Mouse (Mus musculus) midbrain, embryonic 13.5 days (tissue): Measurements from ENCODE around the gene Cxxc4. TPM values are rescaled to one million over a fixed set of nuclear protein-coding genes. Genes with fewer than 3 reads are reported as not detected.
A peak's percentile ranks its signal among the peaks of the same experiment; 100 is the strongest.

Experiments
- ATAC-seq: fragments of 200-750 bp; cut with Nextera tagmentation; 2 replicates; pipeline ENCODE4 v1.8.0; 2017; ENCODE audit warnings: mild to moderate bottlenecking, moderate TSS enrichment, moderate library complexity
- H3K27ac ChIP-seq: fragments of 300-500 bp; sonication (generic); 2 replicates; pipeline ENCODE4 v1.5.1; 2015; ENCODE audit warnings: inconsistent platforms, mild to moderate bottlenecking, moderate library complexity
- H3K27me3 ChIP-seq: fragments of 300-500 bp; sonication (generic); 2 replicates; pipeline ENCODE4 v1.6.1; 2015; ENCODE audit warnings: mild to moderate bottlenecking, inconsistent platforms
- H3K36me3 ChIP-seq: fragments of 300-500 bp; sonication (generic); 2 replicates; pipeline ENCODE4 v1.6.1; 2015; ENCODE audit warnings: mild to moderate bottlenecking, inconsistent platforms
- H3K4me1 ChIP-seq: fragments of 300-500 bp; sonication (generic); replicated peaks from 2 replicates; pipeline ENCODE4 v1.6.1; 2015; ENCODE audit warnings: inconsistent platforms
- H3K4me2 ChIP-seq: fragments of 300-500 bp; sonication (generic); replicated peaks from 2 replicates; pipeline ENCODE4 v1.6.1; 2015; ENCODE audit warnings: moderate library complexity, mild to moderate bottlenecking, inconsistent platforms
- H3K4me3 ChIP-seq: fragments of 300-500 bp; sonication (generic); replicated peaks from 2 replicates; pipeline ENCODE4 v1.5.1; 2015; ENCODE audit warnings: mild to moderate bottlenecking, inconsistent platforms
- H3K9ac ChIP-seq: fragments of 300-500 bp; sonication (generic); replicated peaks from 2 replicates; pipeline ENCODE4 v1.6.1; 2015; ENCODE audit warnings: mild to moderate bottlenecking, inconsistent platforms
- H3K9me3 ChIP-seq: fragments of 300-500 bp; sonication (generic); 2 replicates; pipeline ENCODE4 v1.6.1; 2016; ENCODE audit warnings: mild to moderate bottlenecking, inconsistent platforms
- WGBS: fragments of 180-500 bp; shearing (Covaris S2); methylation state at CpG from one replicate; pipeline ENCODE4 v1.1.7; 2015; 5-methylcytosine and 5-hydroxymethylcytosine counted together
- microRNA counts: library from miRNA; unstranded; fragments of <30 nt; microRNA quantifications from one replicate; lab custom pipeline; 2016
- microRNA-seq: library from miRNA; unstranded; fragments of <30 nt; microRNA quantifications from one replicate; pipeline ENCODE4, GENCODE M21; 2016
- polyA plus RNA-seq: library from polyadenylated mRNA; unstranded; fragments of >200 nt; fragmentation: Nextera tagmentation; extraction: Ambion mirVana; gene quantifications from 2 replicates; pipeline ENCODE4 v1.2.1, GENCODE M21; 2015

Cxxc4 gene
- polyA plus RNA-seq, 1 experiment from 2014 or later: 43.4 TPM

GRCm38 (mm10) chr3:134259300-134259699 lies 23.0 kb downstream of the Cxxc4 start:
- Histone ChIP-seq H3K9ac (no peak overlapping the region), H3K4me1 (peaks cover 16% of the 10 kb centered on the region), H3K4me2 (no peak overlapping the region), H3K4me3 (no peak overlapping the region), H3K36me3 (no peaks in the 10 kb centered on the region; the same call in 1 of the 2 replicates), H3K27me3 (no peaks in the 10 kb centered on the region), H3K9me3 (no peaks in the 10 kb centered on the region), H3K27ac (0 out of 2 replicates have a peak overlapping the region, but pooled peaks have one; percentile 12)
- peak; percentile 83 for ATAC-seq
- WGBS: 25% methylated on average over 3 of the region's 3 CpGs

- H3K9ac ChIP-seq: no peak overlapping the region
- no peak overlapping the region for H3K4me2 ChIP-seq
- H3K27ac ChIP-seq: no peak overlapping the region
- H3K27me3 ChIP-seq: no peaks in the 10 kb centered on the region
- no peak for ATAC-seq
- H3K4me3 ChIP-seq: no peak overlapping the region
- no peaks in the 10 kb centered on the region for H3K36me3 ChIP-seq
- H3K9me3 ChIP-seq: no peaks in the 10 kb centered on the region
- H3K4me1 ChIP-seq: peaks cover 20% of the 10 kb centered on the region
These were observed 43.4 kb downstream of the Cxxc4 start for GRCm38 (mm10) chr3:134279655-134280054.

- Histone ChIP-seq H3K4me1 (peaks cover 20% of the 10 kb centered on the region), H3K4me2 (peak overlapping the region; percentile 49), H3K4me3 (peak overlapping the region; percentile 20), H3K9ac (0 out of 2 replicates have a peak overlapping the region, but pooled peaks have one; percentile 19), H3K9me3 (no peaks in the 10 kb centered on the region), H3K27ac (peak overlapping the region; percentile 71), H3K36me3 (no peaks in the 10 kb centered on the region), H3K27me3 (no peaks in the 10 kb centered on the region)
- peak; percentile 81 for ATAC-seq
- WGBS: 19% methylated on average over 14 of the region's 14 CpGs
These were observed 45.5 kb downstream of the Cxxc4 start for GRCm38 (mm10) chr3:134281527-134282370.

- Histone ChIP-seq H3K4me3 (no peak overlapping the region), H3K4me2 (no peak overlapping the region), H3K9me3 (no peaks in the 10 kb centered on the region), H3K27me3 (no peaks in the 10 kb centered on the region), H3K4me1 (peaks cover 21% of the 10 kb centered on the region), H3K36me3 (no peaks in the 10 kb centered on the region), H3K9ac (no peak overlapping the region), H3K27ac (0 out of 2 replicates have a peak overlapping the region, but pooled peaks have one; percentile 35)
- 0 out of 2 replicates have a peak, but pooled peaks have one; percentile 28 for ATAC-seq
- 29% methylated on average over 6 of the region's 6 CpGs for WGBS
These were observed 58.9 kb downstream of the Cxxc4 start for GRCm38 (mm10) chr3:134295217-134295616.

- H3K4me3 ChIP-seq: peak overlapping the region; percentile 34
- no peaks in the 10 kb centered on the region for H3K36me3 ChIP-seq
- peak overlapping the region; percentile 53 for H3K4me2 ChIP-seq
- H3K27me3 ChIP-seq: no peaks in the 10 kb centered on the region
- H3K4me1 ChIP-seq: peaks cover 65% of the 10 kb centered on the region
- H3K9me3 ChIP-seq: no peaks in the 10 kb centered on the region
- WGBS: 3% methylated on average over 21 of the region's 21 CpGs
- ATAC-seq: peak; percentile 92
- peak overlapping the region; percentile 39 for H3K9ac ChIP-seq
- peak overlapping the region; percentile 90 for H3K27ac ChIP-seq
These were observed 66.6 kb downstream of the Cxxc4 start for GRCm38 (mm10) chr3:134302681-134303491.

- ATAC-seq: peak; percentile 69
- H3K4me3 ChIP-seq: peak overlapping the region; percentile 34
- H3K27me3 ChIP-seq: no peaks in the 10 kb centered on the region
- H3K9ac ChIP-seq: peak overlapping the region; percentile 39
- peak overlapping the region; percentile 53 for H3K4me2 ChIP-seq
- H3K4me1 ChIP-seq: peaks cover 68% of the 10 kb centered on the region
- H3K36me3 ChIP-seq: no peaks in the 10 kb centered on the region
- H3K27ac ChIP-seq: peak overlapping the region; percentile 90
- H3K9me3 ChIP-seq: no peaks in the 10 kb centered on the region
- WGBS: 7% methylated on average over 3 of the region's 3 CpGs
These were observed 67.2 kb downstream of the Cxxc4 start for GRCm38 (mm10) chr3:134303492-134303808.

- H3K9me3 ChIP-seq: no peaks in the 10 kb centered on the region
- H3K27ac ChIP-seq: peak overlapping the region; percentile 65
- H3K4me1 ChIP-seq: peaks cover 62% of the 10 kb centered on the region
- WGBS: 3% methylated on average over 4 of the region's 4 CpGs
- H3K4me3 ChIP-seq: no peak overlapping the region
- peak overlapping the region; percentile 31 for H3K4me2 ChIP-seq
- peak; percentile 25 for ATAC-seq
- H3K27me3 ChIP-seq: no peaks in the 10 kb centered on the region
- no peaks in the 10 kb centered on the region for H3K36me3 ChIP-seq
- peak overlapping the region; percentile 39 for H3K9ac ChIP-seq
These were observed 70.2 kb downstream of the Cxxc4 start for GRCm38 (mm10) chr3:134306507-134306906.

GRCm38 (mm10) chr3:134307801-134308200 lies 71.5 kb downstream of the Cxxc4 start:
- no peak overlapping the region for H3K4me2 ChIP-seq
- H3K9ac ChIP-seq: no peak overlapping the region
- no peaks in the 10 kb centered on the region for H3K27me3 ChIP-seq
- no peaks in the 10 kb centered on the region for H3K36me3 ChIP-seq
- ATAC-seq: no peak
- H3K4me3 ChIP-seq: no peak overlapping the region
- peaks cover 51% of the 10 kb centered on the region for H3K4me1 ChIP-seq
- no peak overlapping the region for H3K27ac ChIP-seq
- H3K9me3 ChIP-seq: no peaks in the 10 kb centered on the region

MicroRNAs encoded within 50 kb of the gene (microRNA counts, 519-probe panel; counts per million panel counts)
- microRNA mmu-miR-1895 (lab: Ali Mortazavi, UCI): 110 counts per million, percentile 56 among the panel's probes with 10 or more counts

Small RNAs within 50 kb of the gene (microRNA-seq; reads per million reads assigned to microRNA genes)
- not detected for gene Mir1895
